Mouse (Mus musculus) spleen, adult 2 months (tissue): ENCODE data around the gene Isca2.

Experiments
- CTCF ChIP-seq: fragments of 200-500 bp; IDR thresholded peaks from 2 replicates; pipeline ENCODE4 v1.5.1; 2011; ENCODE audit warnings: mild to moderate bottlenecking, inconsistent platforms; ENCODE audit not compliant: insufficient read depth, insufficient read length, insufficient replicate concordance; ENCODE audit errors: extremely low read depth
- POLR2A ChIP-seq: fragments of 200-500 bp; IDR thresholded peaks from 2 replicates; pipeline ENCODE4 v1.6.1; 2011; ENCODE audit warnings: low read depth, low read length, inconsistent platforms

- TF ChIP-seq POLR2A (no peak), CTCF (no peak)
These were observed 40.7 kb downstream of the Isca2 start for GRCm38 (mm10) chr12:84813773-84814172.
